Comparison of ENCODE assay signal across 11 mouse cellular contexts in the genomic region with DNA sequence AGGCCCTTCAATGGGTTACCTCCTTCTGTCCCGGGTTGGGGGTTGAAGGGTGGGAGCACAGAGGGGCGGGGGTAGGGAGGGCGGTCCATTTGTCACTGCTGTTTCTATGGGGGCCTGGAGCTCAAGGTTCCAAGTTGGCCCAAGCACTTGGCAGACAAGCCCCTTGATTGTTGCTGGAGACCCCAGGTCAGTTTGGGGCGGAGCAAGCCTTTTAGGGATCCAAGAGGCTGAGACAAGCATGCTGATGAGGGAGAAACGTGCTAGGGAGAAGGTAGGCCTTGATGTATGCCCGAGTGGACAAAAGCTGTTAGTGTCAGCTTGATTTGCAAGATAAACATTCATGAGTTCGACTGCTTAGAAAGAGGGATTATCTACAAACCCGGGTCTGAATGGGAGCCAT. TPM values are rescaled to one million over a fixed set of nuclear protein-coding genes. Genes with fewer than 3 reads are reported as not detected.
DNase-seq lines count a peak whose midpoint lies in the region; ATAC-seq and TF ChIP-seq lines count a peak whose summit lies in the region.
"Had no signal": no experiment of that assay in that cellular context is flagged by ENCODE, and none has a peak within 500 bp of the region (broad histone marks: within the 10 kb centered on the region; RNA-seq: fewer than 3 reads in every experiment).

No protein-coding gene starts in this region.

- intact Hi-C loops in heart, postnatal 14 days (cut with DNase I): no loop called here

- H3K9ac ChIP-seq in heart, embryonic 12.5 days: 0 out of 2 replicates have a peak overlapping the region, but pooled peaks have one; percentile 23
- H3K9ac ChIP-seq in forebrain, postnatal 0 days: peak overlapping the region; percentile 61

- no peaks in the 10 kb centered on the region for H3K27me3 ChIP-seq in heart, embryonic 12.5 days (replicated peaks)
- 0 out of 2 replicates have a peak, but pooled peaks cover 2% of the 10 kb centered on the region for H3K27me3 ChIP-seq in E14TG2a.4 (ENCODE audit: insufficient read depth, low read length)
- H3K27me3 ChIP-seq in forebrain, postnatal 0 days (ENCODE audit: insufficient read depth, low read length): no peaks in the 10 kb centered on the region

- H3K4me3 ChIP-seq in heart, embryonic 12.5 days: peak overlapping the region; percentile 68; the same call in 1 of the 2 replicates
- peak overlapping the region; percentile 74; the same call in 1 of the 2 replicates for H3K4me3 ChIP-seq in E14TG2a.4 (replicated peaks; ENCODE audit: low read length)
- H3K4me3 ChIP-seq in forebrain, postnatal 0 days (ENCODE audit: low read depth, low read length): peak overlapping the region; percentile 41

- H3K4me2 ChIP-seq in heart, embryonic 12.5 days: peak overlapping the region; percentile 63
- peak overlapping the region; percentile 57 for H3K4me2 ChIP-seq in forebrain, postnatal 0 days (ENCODE audit: low read depth)

- no peak overlapping the region for H3K27ac ChIP-seq in heart, embryonic 12.5 days (ENCODE audit: poor library complexity, severe bottlenecking)
- H3K27ac ChIP-seq in forebrain, postnatal 0 days (ENCODE audit: low read depth, low read length): peak overlapping the region; percentile 97

- peaks cover 10% of the 10 kb centered on the region for H3K4me1 ChIP-seq in heart, embryonic 12.5 days (replicated peaks)
- peaks cover 27% of the 10 kb centered on the region for H3K4me1 ChIP-seq in E14TG2a.4 (replicated peaks; ENCODE audit: low read depth, low read length)
- peaks cover 14% of the 10 kb centered on the region for H3K4me1 ChIP-seq in forebrain, postnatal 0 days (ENCODE audit: insufficient read depth)

- no peaks in the 10 kb centered on the region for H3K36me3 ChIP-seq in heart, embryonic 12.5 days
- H3K36me3 ChIP-seq in E14TG2a.4 (ENCODE audit: insufficient read depth, low read length): no peaks in the 10 kb centered on the region
- H3K36me3 ChIP-seq in forebrain, postnatal 0 days (ENCODE audit: insufficient read depth): no peaks in the 10 kb centered on the region

- no peak for DNase-seq in heart, postnatal 14 days
- no peak for DNase-seq in forebrain, postnatal 0 days
- peak; percentile 88 for DNase-seq in mesoderm, embryonic 11.5 days (ENCODE audit: low read depth, low spot score)
- DNase-seq in testis, postnatal 10 days (ENCODE audit: low spot score): no peak
- DNase-seq in urinary bladder, adult 18-20 months (ENCODE audit: low spot score in 2 of 2): no peak
- DNase-seq in layer of hippocampus, postnatal 14 days (ENCODE audit: low spot score in 2 of 2): no peak

- no peak for TF ChIP-seq CTCF in E14TG2a.4 (conservative IDR thresholded peaks at IDR 0.05; ENCODE audit: low read length)
- no peak for TF ChIP-seq CTCF in forebrain, postnatal 0 days (IDR thresholded peaks at IDR 0.05; ENCODE audit: low read depth)

- no peaks in the 10 kb centered on the region for H3K9me3 ChIP-seq in heart, embryonic 12.5 days (replicated peaks)
- H3K9me3 ChIP-seq in E14TG2a.4 (ENCODE audit: low read length): peaks cover 14% of the 10 kb centered on the region
- H3K9me3 ChIP-seq in forebrain, postnatal 0 days (ENCODE audit: low read length): no peaks in the 10 kb centered on the region

- peak; percentile 25; the same call in 1 of the 2 replicates for ATAC-seq in heart, embryonic 12.5 days (ENCODE audit: insufficient number of reproducible peaks, low FRiP score)
- no peak; the same call in 1 of the 2 replicates for ATAC-seq in forebrain, postnatal 0 days

- WGBS in heart, embryonic 12.5 days: 22% methylated on average over 8 of the region's 8 CpGs
- 7% methylated on average over 8 of the region's 8 CpGs for WGBS in forebrain, postnatal 0 days

RNA-seq across cellular contexts. Expression of a gene that starts 40.9 kb away (rescaled TPM):
- polyA plus RNA-seq in heart, embryonic 12.5 days (2016; fragmentation: Nextera tagmentation; extraction: Ambion mirVana): not detected in 2 replicates
- total RNA-seq in heart, postnatal 14 days (2021): not detected
- not detected in 2 replicates for total RNA-seq in forebrain, postnatal 0 days (2014; rRNA removed)
- not detected in 2 replicates for polyA plus RNA-seq in forebrain, postnatal 0 days (2015; fragmentation: Nextera tagmentation; extraction: Ambion mirVana)
- not detected for total RNA-seq in layer of hippocampus, postnatal 14 days (2021)
- total RNA-seq: gastrocnemius, adult 8-10 months had no signal
- polyA plus RNA-seq: brain, embryonic 14.5 days; CD4-positive, CD25-positive, alpha-beta regulatory T cell, adult 4 months had no signal
